Mouse (Mus musculus) cerebellum, postnatal 25 days (tissue): ENCODE data around the gene Klrb1c.
"Not testable (repeated sequence)": the region's sequence is repeated elsewhere in the genome, so short reads cannot be mapped to it uniquely, and the experiment has no call there.

Experiments used
- DNase-seq, 2 experiments: peaks; one replicate each; pipeline ENCODE4 v3.0.0; 2021; ENCODE audit warnings: mixed read lengths in 2 of 2

The Klrb1c gene

DNA sequence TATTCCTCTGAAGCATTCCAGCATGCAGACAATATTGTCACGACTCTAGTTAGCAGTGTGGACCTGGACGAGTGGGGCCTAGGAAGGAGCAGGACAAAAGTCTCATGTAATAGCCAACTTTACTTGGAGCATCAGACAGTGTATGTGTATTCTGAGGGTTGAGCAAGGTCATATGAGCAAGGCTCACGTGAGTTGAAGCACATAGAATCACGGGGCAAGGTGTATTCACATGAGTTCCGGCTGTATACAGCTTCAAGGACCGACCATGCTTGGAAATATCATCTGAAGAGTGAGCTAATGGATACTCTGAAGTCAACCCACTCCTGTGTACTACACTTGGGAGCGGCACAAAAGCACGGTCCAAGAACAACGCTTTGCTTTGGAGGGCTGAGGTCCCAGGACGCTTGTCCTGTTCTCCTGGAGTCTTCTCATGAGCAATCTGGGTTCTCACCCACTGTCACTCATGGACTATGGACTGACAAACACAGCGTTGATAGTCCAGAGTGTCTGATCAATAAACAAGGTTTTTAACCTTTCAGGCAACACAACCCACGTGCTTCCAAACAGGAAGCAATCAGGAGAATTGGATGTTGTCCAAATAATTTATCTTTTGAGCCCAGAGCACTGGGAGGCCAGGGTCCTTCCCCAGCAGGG, 34.1 kb downstream of the Klrb1c start:
- DNase-seq = peak in 1 of 2 experiments; percentile 8

DNA sequence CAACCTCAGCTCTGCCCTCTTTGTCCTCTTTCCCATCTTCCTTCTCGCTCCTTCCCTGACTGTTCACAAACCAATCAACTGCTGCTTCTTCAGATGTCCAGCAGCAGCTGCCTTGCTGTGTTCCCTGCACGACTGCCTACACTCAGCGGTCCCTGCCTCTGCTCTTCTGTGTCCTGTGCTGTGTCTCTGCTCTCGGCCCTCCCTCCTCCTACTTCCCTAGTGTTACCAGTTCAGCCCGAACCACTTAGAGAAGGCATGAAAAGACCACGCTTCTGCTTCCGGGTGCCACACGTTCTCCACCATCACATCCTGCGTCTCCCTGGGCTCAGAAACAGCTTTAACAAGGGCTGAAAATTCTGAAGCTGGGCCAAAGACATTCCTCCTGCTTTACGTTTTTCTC, 34.8 kb downstream of the Klrb1c start:
- DNase-seq = peak; percentile 47 to 48

DNA sequence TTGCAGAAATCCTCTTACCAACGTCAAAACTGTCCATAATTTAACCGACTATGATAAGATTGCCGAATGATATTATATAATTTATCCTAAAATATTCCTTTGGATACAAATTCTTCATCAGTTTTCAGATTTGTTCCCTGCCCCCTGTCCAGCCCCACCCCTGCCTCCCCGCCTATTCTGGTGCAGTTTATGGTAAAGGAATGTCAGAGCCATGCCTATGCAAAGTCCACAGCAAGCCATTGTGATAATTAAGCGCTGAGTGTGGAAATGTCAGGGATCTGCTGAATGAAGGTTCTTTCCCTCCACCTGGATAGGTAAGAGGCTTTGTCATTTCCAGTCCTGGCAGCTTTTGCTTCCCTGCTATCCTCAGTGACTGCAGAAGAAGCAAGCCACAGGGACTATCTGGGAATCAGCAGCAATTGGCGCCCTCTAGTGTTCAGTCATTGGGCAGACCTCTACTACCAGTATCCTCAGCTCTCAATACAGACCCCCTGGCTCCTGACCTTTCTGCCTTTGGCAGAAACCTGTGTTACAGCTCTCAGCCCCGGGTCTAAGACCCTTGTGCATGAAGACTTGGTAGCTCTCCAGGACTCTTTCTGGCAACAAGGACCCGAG, 35.3 kb downstream of the Klrb1c start:
- peak; percentile 82 to 89 for DNase-seq

DNA sequence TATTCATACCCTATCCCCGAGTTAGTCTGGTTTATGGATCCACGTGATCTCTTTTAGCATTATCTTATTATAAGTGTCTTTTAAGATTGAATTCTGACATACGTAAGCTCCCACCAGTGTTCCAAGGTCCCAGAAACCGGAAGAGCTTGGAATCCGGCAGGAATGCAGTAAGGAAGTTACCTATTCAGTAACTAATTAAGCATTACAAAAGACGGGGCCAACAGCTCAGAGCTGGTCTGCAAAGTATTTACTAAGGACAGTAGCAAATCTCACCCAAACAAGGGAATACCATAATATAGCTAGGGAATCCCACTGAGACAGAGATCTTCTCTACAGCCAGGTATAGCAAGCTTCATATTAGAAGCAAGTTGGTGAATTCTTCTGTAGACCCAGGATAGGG, 42.0 kb downstream of the Klrb1c start:
- not testable (repeated sequence) for DNase-seq

DNA sequence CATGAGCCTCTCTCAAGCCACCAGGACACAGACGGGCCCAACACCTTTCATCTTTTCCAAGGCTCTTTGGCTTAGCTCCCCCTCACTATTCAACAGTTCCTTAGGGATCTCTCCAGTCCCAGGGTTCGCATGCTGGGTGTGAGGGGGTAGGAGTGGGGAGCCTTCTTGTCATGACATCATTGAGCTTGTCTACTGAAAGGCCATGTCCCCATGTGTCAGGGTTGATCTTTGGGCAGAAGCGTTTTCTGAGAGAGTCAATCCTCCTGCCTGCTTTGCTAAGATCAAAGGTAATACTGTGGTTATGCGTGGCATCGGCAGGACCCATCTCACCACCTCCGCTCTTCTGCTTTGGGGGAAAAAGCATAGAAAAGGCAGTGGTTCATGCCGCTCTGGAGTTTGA, 51.6 kb downstream of the Klrb1c start:
- no peak for DNase-seq

DNA sequence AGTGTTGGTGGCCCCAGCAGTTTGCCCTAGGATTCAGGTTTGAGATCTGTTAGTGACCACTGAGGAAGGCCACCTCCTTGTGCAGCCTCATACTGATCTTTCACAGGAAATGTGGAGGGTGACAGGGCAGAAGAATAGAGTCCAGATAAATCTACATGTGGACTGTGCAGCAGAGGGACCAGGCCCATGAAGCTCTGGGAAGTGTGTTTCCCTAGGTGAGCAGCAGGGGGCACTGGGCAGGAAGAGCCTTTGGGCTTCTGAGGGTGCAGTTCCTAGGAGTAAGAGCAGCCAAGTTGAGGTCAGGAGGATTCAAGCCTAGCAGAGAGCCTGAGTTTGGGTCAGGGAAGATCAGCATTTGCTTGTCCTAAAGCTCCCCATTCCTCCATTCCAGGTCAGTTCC, 52.9 kb downstream of the Klrb1c start:
- peak in 1 of 2 experiments; percentile 43 for DNase-seq

DNA sequence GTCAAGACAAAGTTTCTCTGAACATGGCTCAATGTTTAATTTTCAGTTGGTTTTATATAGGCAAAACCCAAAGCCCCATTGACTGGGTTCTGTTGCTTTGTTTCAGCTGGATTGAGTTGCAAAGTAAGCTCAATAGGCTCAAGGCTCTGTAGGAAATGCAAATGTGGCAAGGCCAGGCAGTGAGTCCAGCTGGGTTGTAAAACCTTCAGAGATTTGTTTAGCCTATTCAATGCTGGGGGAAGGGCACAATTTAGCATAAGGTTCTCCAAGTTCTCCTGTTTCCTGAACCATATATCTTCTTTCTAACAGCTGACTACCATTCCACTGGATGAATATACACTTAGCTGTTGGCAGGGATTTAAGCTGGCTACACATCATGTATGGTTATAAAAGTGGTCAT, 54.1 kb downstream of the Klrb1c start:
- no peak for DNase-seq

DNA sequence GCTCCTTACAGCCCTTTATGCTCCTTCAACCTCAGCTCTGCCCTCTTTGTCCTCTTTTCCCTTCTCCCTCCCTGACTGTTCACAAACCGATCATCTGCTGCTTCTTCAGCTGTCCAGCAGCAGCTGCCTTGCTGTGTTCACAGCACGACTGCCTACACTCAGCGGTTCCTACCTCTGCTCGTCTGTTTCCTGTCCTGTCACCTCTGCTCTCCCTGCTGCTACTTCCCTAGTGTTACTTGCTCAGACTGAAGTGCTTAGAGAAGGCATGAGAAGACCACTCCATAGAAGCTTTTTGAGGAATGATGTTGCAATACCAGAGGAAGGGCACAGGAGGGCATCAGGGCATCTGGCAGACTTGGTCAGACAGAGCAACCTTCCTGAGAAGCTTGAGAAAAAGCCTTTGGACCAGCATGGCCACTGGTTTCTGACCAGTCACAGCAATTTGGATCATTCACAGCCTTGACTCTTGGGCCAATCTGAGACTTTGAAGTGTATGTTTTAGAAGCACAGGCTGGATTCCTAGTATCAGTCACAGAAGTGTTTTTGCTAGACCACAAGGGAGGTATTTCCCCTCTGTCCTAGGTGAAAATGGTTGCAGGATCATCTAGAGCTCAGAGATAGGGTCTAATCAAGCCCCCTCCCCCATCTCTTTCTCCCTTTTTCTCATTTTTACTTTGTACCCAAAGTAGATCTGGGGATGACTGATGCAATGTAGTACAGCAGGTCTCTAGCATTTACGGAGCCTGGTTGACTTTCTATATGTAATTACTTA, 54.9 kb downstream of the Klrb1c start:
- DNase-seq = no peak

- no peak for DNase-seq
These were observed 57.0 kb downstream of the Klrb1c start for GRCm38 (mm10) chr6:128732032-128732431.
